9 mouse cellular contexts compared by ENCODE assay signal in the genomic region with DNA sequence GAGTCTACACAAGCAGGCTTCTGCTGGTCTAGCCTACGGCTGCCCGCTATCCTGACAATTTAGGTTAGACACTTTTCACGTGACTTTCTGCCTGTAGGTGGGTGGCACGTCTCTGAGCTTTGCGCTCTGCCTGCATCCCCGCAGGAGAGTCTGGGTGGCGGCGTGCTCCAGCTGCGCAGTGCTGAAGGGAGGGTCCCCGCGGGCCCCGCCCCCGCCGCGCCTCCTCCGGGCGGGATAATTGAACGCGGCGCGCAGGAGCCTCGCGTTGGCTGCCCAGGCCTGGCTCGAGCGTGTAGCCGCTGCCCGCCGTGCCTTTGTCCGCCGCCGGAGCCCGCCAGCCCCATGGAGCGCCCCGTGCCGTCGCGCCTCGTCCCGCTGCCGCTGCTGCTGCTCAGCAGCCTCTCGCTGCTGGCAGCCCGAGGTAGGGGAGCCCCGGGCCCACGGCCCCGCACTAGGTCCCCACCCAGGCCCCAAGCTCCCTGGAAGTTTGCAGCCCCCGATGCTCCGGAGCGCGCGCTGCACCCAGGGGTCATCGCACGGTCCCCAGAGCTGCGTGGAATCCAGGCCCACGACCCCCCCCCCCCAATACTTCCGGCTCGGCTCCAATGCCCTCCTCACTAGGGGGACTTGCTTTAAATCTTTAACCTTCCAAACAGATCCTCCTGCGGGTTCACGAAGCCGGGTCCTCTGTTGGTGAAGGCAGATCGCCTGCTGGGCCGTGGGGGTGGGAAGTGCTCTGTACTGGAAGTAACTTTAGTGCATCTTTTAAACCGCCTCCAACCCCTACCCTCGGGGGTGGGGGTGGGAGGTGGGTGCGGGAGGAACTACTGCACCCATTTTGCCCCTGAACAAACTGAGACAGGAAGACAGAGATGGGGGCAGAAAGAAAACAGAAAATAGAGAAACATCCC. TPM values are rescaled to one million over a fixed set of nuclear protein-coding genes. Genes with fewer than 3 reads are reported as not detected.
DNase-seq lines count a peak whose midpoint lies in the region; ATAC-seq and TF ChIP-seq lines count a peak whose summit lies in the region.
"Had no signal": no experiment of that assay in that cellular context is flagged by ENCODE, and none has a peak within 500 bp of the region (broad histone marks: within the 10 kb centered on the region; RNA-seq: fewer than 3 reads in every experiment).

Fbln1 (plus strand) TSS at position 158 of the 911 bp plus-strand sequence.

- peaks cover 12% of the 10 kb centered on the region for H3K9me3 ChIP-seq in erythroblast, embryonic 14.5 days (ENCODE audit: control insufficient read depth, low read length)
- no peaks in the 10 kb centered on the region for H3K9me3 ChIP-seq in forebrain, embryonic 13.5 days (replicated peaks)
- H3K9me3 ChIP-seq in heart, embryonic 14.5 days (ENCODE audit: control insufficient read depth, low read length), result no peaks in the 10 kb centered on the region

- TF ChIP-seq POLR2A in liver, adult 2 months (IDR thresholded peaks at IDR 0.05; ENCODE audit: extremely low read depth, insufficient read depth, low read length), result no peak
- no peak for TF ChIP-seq POLR2A in thymus, adult 2 months (IDR thresholded peaks at IDR 0.05; ENCODE audit: control insufficient read depth, extremely low read depth, insufficient read depth, low read length, poor library complexity)

- no peaks in the 10 kb centered on the region for H3K79me2 ChIP-seq in liver, adult 2 months (ENCODE audit: control insufficient read depth, insufficient read depth, low read length)

- no peak for ATAC-seq in erythroblast, adult 5-6 weeks (replicated peaks; ENCODE audit: low FRiP score, poor library complexity, severe bottlenecking)
- peak; percentile 92 for ATAC-seq in forebrain, embryonic 13.5 days
- peak; percentile 70 for ATAC-seq in heart, embryonic 14.5 days (ENCODE audit: insufficient number of reproducible peaks, insufficient read depth, low FRiP score, low read depth)

- peak; percentile 91 for DNase-seq in kidney, postnatal 10 days
- DNase-seq in liver, adult 2 months (ENCODE audit: extremely low read depth, low read depth, low spot score), result no peak
- DNase-seq in neural tube, embryonic 10.5 days (ENCODE audit: extremely low spot score, low spot score), result peak; percentile 85
- DNase-seq in thymus, adult 2 months, result peak; percentile 60

- H3K27me3 ChIP-seq in erythroblast, embryonic 14.5 days (ENCODE audit: control insufficient read depth), result peaks cover 12% of the 10 kb centered on the region
- no peaks in the 10 kb centered on the region for H3K27me3 ChIP-seq in forebrain, embryonic 13.5 days
- peaks cover 16% of the 10 kb centered on the region for H3K27me3 ChIP-seq in heart, embryonic 14.5 days (ENCODE audit: control insufficient read depth, insufficient read depth, low read length)
- peaks cover 9% of the 10 kb centered on the region for H3K27me3 ChIP-seq in liver, adult 2 months (ENCODE audit: control insufficient read depth, insufficient read depth, low read length)
- no peaks in the 10 kb centered on the region for H3K27me3 ChIP-seq in thymus, adult 2 months (ENCODE audit: control insufficient read depth, insufficient read depth, low read length)

- H3K27ac ChIP-seq in forebrain, embryonic 13.5 days, result peak within 1 kb of the TSS; percentile 81
- peak within 1 kb of the TSS; percentile 53 to 74; a peak in 3 of 4 replicates for H3K27ac ChIP-seq in heart, embryonic 14.5 days (replicated peaks in 1 of 2; ENCODE audit: control insufficient read depth in 1 of 2, insufficient read depth in 1 of 2, low read depth in 2 of 2, low read length in 2 of 2)
- no peak within 1 kb of the TSS for H3K27ac ChIP-seq in liver, adult 2 months (replicated peaks; ENCODE audit: insufficient read depth, low read depth, low read length)
- no peak within 1 kb of the TSS for H3K27ac ChIP-seq in thymus, adult 2 months (ENCODE audit: control insufficient read depth, insufficient read depth, low read length)

- H3K36me3 ChIP-seq in erythroblast, embryonic 14.5 days (ENCODE audit: control insufficient read depth), result no peaks in the 10 kb centered on the region
- peaks cover 21% of the 10 kb centered on the region for H3K36me3 ChIP-seq in forebrain, embryonic 13.5 days (ENCODE audit: poor library complexity, severe bottlenecking)
- H3K36me3 ChIP-seq in heart, embryonic 14.5 days (ENCODE audit: control insufficient read depth, insufficient read depth, low read length), result no peaks in the 10 kb centered on the region
- H3K36me3 ChIP-seq in liver, adult 2 months (ENCODE audit: control insufficient read depth, insufficient read depth, low read length), result no peaks in the 10 kb centered on the region
- H3K36me3 ChIP-seq in thymus, adult 2 months (ENCODE audit: control insufficient read depth, insufficient read depth, low read length), result no peaks in the 10 kb centered on the region

- TF ChIP-seq CTCF in liver, adult 2 months (IDR thresholded peaks at IDR 0.05; ENCODE audit: low read depth, low read length), result no peak
- TF ChIP-seq CTCF in thymus, adult 2 months (IDR thresholded peaks at IDR 0.05; ENCODE audit: borderline replicate concordance, control insufficient read depth, extremely low read depth, insufficient read depth, low read length, poor library complexity), result no peak

- under 1% methylated on average over 60 of the region's 64 CpGs for WGBS in forebrain, embryonic 13.5 days
- WGBS in heart, embryonic 14.5 days, result under 1% methylated on average over 61 of the region's 64 CpGs
- 4% methylated on average over 61 of the region's 64 CpGs for WGBS in liver, adult 2 months
- 4% methylated on average over 64 of the region's 64 CpGs for WGBS in thymus, adult 2 months

- peak within 1 kb of the TSS; percentile 86 for H3K4me2 ChIP-seq in forebrain, embryonic 13.5 days
- H3K4me2 ChIP-seq in heart, embryonic 14.5 days (ENCODE audit: low read length), result peak within 1 kb of the TSS; percentile 87

- H3K4me1 ChIP-seq in erythroblast, embryonic 14.5 days (ENCODE audit: control insufficient read depth), result no peaks in the 10 kb centered on the region
- peaks cover 27% of the 10 kb centered on the region for H3K4me1 ChIP-seq in forebrain, embryonic 13.5 days
- H3K4me1 ChIP-seq in heart, embryonic 14.5 days (ENCODE audit: control insufficient read depth in 2 of 2, insufficient read depth in 2 of 2, low read length in 2 of 2), result peaks cover 13 to 25% of the 10 kb centered on the region in 2 experiments
- H3K4me1 ChIP-seq in liver, adult 2 months (ENCODE audit: control insufficient read depth, insufficient read depth, low read length), result no peaks in the 10 kb centered on the region
- peaks cover 6% of the 10 kb centered on the region; the same call in 1 of the 2 replicates for H3K4me1 ChIP-seq in thymus, adult 2 months (replicated peaks; ENCODE audit: control insufficient read depth, insufficient read depth, low read length)

- peak within 1 kb of the TSS; percentile 80 for H3K9ac ChIP-seq in forebrain, embryonic 13.5 days
- peak within 1 kb of the TSS; percentile 73 for H3K9ac ChIP-seq in heart, embryonic 14.5 days (ENCODE audit: low read length)
- peak within 1 kb of the TSS; percentile 28; the same call in 1 of the 2 replicates for H3K9ac ChIP-seq in liver, adult 2 months (ENCODE audit: low read depth, low read length)

- H3K4me3 ChIP-seq in erythroblast, embryonic 14.5 days (replicated peaks), result peak within 1 kb of the TSS; percentile 16
- peak within 1 kb of the TSS; percentile 62 for H3K4me3 ChIP-seq in forebrain, embryonic 13.5 days
- peak within 1 kb of the TSS; percentile 63 to 75 for H3K4me3 ChIP-seq in heart, embryonic 14.5 days (ENCODE audit: control insufficient read depth in 1 of 2, insufficient read depth in 1 of 2, low read depth in 1 of 2, low read length in 2 of 2)
- peak within 1 kb of the TSS; percentile 31; the same call in 1 of the 2 replicates for H3K4me3 ChIP-seq in liver, adult 2 months (ENCODE audit: insufficient read depth, low read depth, low read length)
- H3K4me3 ChIP-seq in thymus, adult 2 months (ENCODE audit: control insufficient read depth, insufficient read depth, low read length), result peak within 1 kb of the TSS; percentile 47

RNA-seq across cellular contexts. Expression of gene Fbln1, which starts in this region (rescaled TPM):
- polyA plus RNA-seq in erythroblast, embryonic 14.5 days (2012), result not detected in 2 replicates
- total RNA-seq in erythroblast, adult 5-6 weeks (2015; ENCODE audit: low replicate concordance), result not detected in 2 replicates
- total RNA-seq in erythroblast, adult 5-6 weeks (2017; ENCODE audit: low replicate concordance), result not detected in 2 replicates
- polyA plus RNA-seq in forebrain, embryonic 13.5 days (2015; fragmentation: Nextera tagmentation; extraction: Ambion mirVana), result 62.1 and 63.3 TPM in 2 replicates
- polyA plus RNA-seq in heart, embryonic 14.5 days (2014; fragmentation: Nextera tagmentation; extraction: Ambion mirVana), result 128 and 162 TPM in 2 replicates
- total RNA-seq in liver, adult 2 months (2014; rRNA removed), result 0.83 and 1.2 TPM in 2 replicates
- polyA plus RNA-seq in liver, adult 2 months (2012; rRNA removed), result 1.4 and 1.6 TPM in 2 replicates
- polyA plus RNA-seq in thymus, adult 2 months (2012; rRNA removed), result 28.6 and 46.8 TPM in 2 replicates
- total RNA-seq: MEL had no signal

Comparison
In these comparisons a context has a peak if more than half of its experiments do, and no peak if none do; other contexts are left out.
1. RNA of gene Fbln1 (polyA plus RNA-seq): 128 to 162 TPM in heart, embryonic 14.5 days, 62.1 to 63.3 TPM in forebrain, embryonic 13.5 days and 28.6 to 46.8 TPM in thymus, adult 2 months; 1.4 to 1.6 TPM in liver, adult 2 months and not detected in erythroblast, embryonic 14.5 days; every median in the first group is over 10 times any median in the second.
2. H3K4me3 ChIP-seq: peak in every context shown above with its lines; median percentile 69 in heart, embryonic 14.5 days; 62 in forebrain, embryonic 13.5 days; 47 in thymus, adult 2 months; 31 in liver, adult 2 months; 16 in erythroblast, embryonic 14.5 days.
3. H3K27ac ChIP-seq: peak in forebrain, embryonic 13.5 days (single experiment) and heart, embryonic 14.5 days (2 of 2); none in liver, adult 2 months (single experiment) and thymus, adult 2 months (single experiment).
4. H3K9ac ChIP-seq: peak in every context shown above with its lines; median percentile 80 in forebrain, embryonic 13.5 days; 73 in heart, embryonic 14.5 days; 28 in liver, adult 2 months.